Mouse (Mus musculus): ENCODE measurements at regions not wholly inside any gene's neighbourhood (a gene's known extent, or its start where the extent isn't known, plus 50 kb on each side); places are given as distances from the start of the nearest gene placed in this dataset.
"Not testable (repeated sequence)": the region's sequence is repeated elsewhere in the genome, so short reads cannot be mapped to it uniquely, and the experiment has no call there.

DNA sequence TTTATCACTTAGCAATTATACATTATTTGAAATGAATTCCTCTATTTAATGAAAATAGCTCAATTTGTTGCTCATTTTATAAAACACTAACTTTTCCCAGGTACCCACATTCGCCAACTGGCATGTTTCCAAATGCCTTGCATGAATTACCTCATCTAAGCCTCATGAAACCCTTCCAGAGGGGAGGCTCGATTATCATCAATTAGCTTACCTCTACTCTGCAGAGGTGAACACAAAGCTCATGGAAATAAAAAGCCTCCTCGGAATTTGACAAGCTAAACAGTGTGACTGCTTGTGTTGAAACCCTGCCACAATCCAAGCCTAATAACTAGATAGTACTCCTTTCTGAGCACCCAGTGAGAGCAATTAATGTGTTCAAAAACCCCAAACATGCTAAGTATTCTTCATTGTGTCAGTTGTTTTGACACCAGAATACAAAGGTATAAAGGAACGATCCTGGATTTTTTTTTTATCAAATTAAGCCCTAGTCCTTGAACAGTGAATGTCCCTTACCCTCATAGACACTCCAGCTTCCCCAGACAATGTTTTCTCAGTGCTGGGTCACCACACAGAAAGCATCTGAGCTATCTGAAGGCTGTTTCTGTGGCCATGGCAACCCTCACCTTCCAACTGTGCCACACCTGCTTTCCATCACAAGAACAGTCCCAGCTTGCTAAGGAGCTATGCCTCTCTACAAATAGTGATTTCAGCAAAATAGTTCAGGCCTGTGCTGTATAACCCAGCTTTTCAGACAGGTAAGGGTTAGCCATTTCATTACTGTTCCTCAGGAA lies 530.4 kb downstream of the Rapgef2 start:
- DNase-seq = no peak

DNA sequence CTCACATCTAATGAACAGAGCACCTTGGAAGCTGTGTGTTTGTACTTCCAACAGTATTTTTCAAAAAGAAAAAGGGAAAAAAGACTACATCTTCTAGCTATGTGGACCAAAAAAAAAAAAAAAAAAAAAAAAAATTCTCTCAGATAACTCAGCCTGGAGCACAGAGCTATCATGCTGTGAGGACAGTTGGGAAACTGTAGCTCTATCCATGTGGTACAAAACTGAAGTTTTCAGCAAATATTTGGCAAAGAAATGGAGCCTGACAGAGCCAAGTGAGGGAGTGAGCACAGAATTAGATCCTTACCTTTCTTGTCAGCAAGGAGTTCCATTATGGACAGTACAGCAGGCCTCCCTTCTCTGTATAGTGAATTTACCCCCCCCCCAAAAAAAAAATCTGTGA lies 550.2 kb downstream of the Rapgef2 start:
- DNase-seq = no peak

DNA sequence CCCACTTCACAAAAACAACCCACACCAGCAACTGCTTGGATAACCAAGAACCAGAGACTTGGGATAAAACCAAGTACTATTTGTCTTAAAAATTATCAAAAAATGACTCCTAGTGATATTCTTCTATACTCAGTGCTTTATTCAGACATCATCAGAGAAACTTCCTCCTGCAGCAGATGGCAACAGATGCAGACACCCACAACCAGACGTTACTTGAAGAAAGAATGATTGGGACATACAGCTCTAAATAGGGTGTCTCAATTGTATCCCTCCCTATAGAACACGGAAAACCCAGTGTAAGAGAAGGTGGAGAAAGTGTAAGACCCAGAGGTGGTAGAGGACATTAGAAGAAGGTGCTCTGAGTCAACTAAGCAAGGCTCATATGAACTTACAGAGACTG lies 569.6 kb downstream of the Rapgef2 start:
- no peak for DNase-seq

DNA sequence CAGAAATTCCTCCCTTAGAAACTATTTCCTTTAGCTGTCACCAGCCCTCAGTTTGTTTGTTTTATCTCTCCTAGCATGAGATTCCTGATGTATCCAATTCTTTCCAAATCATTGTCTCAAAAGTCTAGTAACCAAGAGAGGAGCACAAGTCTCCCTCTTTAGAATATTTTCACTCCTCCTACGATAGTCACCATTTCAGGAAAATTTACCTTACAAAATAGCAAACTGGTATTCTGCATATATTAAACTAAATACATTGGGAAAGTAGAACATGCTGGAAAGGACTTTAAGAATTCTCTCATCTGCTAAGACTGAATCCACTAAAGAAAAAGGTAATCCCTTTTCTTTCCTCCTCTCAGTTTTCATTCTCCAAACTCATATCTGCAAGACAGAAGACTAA lies 578.6 kb downstream of the Rapgef2 start:
- no peak for DNase-seq

DNA sequence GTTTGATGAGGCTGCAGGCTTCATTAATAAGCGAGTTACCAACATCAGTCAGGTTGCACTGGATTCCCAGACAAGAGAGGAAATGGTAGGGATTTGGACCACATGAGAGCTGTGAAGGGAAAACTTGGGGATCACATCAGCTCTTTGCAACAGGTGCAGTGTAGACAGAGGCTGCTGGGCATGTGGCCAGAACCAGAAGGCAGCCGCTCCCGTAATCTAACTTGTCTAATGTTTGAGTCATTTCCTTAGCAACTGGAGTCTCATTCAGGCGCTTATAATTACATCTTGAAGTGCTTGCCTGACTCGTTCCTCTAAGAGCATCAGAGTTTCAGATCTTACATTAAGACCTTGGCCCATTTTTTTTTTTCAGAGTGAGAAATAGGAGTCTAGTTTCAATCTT lies 587.4 kb downstream of the Rapgef2 start:
- no peak for DNase-seq

DNA sequence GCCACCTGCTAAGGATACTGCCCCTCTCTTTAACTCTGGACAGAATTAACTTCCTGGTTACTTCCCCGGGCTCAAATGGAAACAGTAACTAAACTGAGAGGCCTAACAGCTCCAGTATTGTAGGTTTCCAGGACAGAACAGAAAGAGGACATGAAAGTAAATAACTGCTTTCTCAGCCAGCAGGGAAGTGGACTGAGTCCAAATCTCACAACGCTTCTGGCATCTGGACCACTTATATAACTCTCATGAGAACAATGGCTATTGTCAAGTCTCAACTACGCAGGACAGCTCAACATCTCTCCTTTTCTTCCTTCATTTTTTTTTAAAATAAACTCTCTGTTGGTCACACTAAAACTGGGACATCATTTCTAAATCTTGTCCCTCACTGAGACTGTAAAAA lies 594.8 kb downstream of the Rapgef2 start:
- DNase-seq = no peak

DNA sequence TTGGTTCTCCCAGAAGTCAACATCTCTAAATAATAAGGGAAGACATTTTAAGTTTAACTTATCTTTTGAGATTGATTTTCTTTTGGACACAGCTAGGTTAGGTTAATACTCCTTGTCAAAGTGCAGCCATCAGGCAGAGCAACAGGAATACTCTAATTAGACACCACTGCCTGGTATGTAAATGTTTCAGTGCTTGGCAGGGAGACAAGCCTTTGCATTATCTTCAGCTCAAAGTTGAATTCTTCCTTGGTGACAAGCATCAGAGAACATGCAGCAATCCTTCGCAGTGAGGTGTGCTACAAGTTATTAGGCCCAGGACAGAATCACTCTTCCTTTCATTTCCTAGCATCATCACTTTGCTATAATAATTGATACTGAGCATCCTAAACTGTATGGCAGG lies 608.7 kb downstream of the Rapgef2 start:
- no peak for DNase-seq

DNA sequence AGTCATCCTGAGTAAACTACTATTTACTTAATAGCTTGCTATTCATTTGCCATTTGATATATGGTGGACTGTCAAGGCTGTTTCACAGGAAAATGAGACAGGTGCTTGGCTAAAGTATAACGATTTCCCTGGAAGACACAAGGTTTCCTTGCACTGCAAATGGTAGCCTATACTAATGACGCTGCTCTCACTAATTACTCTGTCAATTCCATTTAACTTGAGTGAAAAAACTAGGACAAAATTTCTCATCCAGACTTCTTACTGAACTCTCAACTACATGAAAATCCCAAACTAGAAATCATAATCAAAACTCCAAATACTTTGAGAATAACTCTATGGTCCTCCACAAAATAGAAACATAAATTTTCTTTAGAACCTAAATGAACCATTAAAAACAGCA lies 609.5 kb downstream of the Rapgef2 start:
- DNase-seq = no peak

DNA sequence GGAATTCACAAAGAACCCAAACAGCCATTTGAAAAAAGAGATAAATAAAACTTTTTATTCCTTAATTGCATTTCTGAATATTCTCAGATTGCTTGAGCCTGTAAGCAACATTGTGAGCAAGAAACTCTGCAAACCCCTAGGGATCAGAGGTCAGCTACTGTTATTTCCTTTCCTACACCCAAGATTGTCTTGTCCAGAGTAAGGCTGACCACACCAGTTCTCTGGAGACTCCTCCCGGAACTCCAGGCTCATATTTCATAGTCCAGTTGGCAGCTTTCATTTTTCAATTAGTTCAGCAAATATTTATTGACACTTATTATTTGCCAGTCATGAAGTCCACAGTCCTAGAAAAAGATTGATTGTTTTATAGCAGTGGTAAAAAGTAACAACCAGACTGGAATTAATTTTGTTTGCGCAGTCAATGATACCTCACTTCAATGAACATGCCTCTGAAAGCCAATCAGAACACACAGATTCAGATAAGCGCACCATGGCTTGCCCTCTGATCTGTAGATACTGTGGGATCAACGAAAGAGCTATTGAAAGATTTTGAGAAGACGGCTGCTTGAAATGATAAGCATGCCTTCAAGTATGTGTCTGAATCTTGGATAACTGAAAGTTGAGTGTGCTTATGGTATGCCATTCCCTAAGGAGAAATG lies 611.7 kb downstream of the Rapgef2 start:
- no peak for DNase-seq

DNA sequence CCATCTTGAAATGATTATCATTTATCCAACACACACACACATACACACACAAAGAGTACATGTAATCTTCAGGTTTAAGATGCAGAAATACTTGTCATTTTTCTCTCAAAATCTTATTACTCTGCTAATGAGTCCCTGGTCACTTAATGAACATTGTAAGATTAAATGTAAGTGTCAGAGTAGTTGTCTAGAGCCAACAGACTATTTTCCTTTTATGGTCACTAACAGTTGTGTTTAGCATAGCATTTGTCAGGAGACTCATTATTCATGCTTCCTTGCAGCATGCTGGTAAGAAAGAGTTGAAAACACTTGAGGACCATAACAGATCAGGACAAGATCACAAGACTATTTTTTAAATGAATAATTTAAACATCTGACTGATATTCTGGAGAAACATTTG lies 618.3 kb downstream of the Rapgef2 start:
- no peak for DNase-seq

DNA sequence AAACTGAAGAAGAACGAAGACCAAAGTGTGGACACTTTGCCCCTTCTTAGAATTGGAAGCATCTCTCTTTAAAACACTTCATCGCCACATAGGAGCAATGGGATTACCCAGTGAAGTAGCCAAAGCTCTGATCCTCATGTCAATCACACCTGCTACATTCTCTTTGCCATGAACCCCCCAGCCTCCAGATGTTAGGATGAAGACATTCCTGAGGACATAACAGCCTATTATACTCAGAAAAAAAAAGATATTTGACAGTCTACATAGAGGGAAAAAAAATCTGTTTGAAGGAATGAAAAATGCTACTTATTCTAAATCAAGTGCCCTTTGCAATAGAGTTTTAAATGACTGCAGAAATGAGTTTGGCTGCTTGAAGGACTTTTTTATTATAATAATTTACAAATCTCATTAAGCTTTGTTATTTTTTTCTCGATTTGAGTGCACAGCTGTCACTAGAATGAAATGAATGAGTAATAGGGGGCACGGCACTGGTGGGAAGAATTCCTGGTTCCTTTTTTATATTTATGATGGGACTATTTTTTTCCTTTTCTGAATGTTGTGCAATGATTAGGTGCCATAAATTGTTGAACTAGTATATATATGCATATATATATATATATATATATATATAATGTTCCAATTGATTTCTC lies 618.8 kb downstream of the Rapgef2 start:
- no peak for DNase-seq

DNA sequence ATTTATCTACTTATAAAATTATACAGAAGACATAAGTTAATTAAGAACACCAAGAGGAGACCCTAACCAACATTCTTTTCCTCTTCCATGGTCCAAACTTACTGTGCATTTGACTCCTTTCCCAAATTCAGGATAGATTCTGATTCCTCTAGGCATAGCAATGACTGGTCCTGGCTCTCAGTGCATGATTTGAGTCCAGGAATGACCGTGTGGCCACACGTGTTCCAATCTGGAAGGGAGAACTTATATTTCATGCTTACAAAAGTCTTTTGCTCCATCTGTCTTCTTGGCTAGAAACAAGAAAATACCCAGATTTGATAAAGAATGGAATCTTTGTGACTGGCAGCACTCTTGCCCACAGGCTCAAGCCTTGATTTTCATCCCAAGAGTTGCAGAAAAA lies 638.2 kb downstream of the Rapgef2 start:
- no peak for DNase-seq

DNA sequence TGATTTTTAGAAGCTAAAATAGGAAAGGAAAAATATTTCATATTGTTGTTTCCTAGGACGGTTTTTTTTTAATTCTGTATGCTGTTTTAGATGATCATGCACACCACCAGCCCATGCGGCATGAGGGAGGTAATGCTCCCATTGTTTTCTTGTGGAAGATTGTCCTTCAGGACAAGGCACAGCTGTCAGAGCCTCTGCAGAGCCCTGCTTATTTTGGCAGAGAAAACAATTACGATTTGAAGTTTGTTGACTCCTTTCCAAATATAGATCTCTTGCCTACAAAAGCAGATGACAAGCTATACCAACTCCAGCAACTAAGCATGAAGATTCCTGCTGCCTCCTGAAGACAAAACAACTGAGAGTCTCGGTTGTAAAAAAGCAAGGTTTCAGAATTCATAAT lies 650.9 kb downstream of the Rapgef2 start:
- DNase-seq = no peak

DNA sequence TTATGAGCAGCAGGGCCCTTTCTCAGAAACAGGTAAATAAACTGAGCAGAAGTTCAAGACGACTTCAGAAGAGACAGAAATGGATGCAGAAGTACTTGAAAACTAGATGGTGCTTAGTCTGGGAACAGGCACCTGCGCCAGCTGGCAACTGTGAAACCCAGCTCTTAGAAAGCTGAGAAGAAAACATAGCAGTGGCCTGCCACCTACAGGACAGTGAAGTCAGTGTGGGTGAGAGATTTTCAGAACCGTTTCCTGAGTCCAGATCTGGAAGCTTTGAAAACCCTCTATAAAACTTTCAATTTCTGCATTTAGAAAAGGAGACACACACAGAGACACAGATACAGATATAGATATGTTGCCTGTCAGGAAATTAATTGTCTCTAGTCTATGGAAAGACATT lies 667.4 kb downstream of the Rapgef2 start:
- DNase-seq = peak; percentile 7

DNA sequence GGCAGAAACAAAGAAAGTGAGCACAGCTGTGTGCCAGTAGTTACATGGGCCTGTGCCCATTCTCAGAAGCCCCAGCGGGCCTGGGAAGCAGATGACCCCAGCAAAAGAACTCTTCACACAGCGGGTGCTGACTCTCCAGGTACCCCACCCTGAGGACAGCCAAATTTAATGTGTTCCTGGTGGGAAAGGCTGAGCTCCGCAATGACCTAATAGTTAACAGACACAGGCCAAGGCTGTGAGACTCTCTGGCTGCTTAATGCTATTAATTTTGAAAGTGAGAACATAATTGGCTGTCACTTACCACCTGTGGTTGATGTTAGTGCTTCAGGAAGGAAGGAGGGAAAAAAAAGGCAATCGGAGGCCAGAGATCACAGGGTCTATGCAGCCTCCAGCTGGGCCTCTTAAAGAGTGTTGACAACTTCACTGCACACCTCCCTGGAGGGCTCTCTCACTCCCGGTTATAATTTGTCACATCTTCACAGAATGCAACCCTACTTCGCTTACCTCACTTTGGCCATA lies 691.5 kb downstream of the Rapgef2 start:
- no peak for DNase-seq

DNA sequence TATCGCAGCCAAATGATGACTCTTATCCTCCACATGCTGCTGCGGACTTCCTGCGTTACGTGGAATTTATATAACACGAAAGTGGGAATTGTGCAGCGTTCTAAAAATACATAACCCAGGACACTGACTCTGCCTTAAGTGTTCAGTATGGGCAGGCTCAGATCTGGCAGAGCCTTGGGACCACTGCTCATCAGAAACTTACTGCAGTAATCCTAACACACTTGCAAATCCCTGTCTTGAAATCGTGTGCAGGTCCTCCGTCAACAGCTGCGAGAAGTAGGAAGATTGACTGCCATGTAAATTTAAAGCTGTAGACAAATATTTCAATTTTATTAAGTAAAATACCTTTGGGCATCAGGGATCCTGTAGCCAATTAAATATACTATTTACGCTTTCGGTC lies 692.0 kb downstream of the Rapgef2 start:
- no peak for DNase-seq

DNA sequence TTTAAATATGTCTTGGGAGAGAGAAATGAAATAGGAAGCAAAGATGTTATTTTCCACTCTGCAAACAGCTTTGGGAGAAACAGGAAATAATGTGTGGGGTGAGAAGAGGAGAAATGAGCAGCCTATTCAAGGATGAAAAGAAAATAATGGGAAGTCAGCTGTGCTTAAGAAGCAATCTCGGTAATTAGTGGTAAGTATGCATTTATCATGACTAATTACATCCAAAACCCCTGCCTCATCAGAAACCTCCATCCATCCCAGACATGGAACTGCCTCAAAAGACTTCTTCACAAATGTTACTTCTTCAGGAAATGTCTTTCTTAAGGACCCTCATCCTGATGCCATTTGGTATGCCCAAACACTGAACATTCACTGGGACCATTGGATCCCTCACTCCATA lies 699.7 kb downstream of the Rapgef2 start:
- DNase-seq = no peak

DNA sequence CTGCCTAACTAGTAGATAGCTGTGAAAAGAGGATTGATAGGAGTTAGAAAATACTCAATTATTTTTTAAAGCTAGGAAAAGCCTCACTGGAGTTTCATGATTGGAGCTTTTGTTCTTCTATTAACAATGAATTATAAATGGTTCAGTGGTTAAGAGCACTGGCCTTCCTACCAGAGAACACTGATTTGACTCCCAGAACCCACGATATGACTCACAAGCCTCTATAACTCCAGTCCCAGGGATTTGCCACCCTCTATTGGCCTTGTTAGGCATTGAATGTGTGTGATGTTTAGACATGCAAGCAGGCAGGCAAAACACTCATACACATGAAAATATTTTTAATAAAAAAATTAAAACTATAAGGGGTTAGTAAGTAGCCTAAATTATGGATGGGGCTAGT lies 704.4 kb downstream of the Rapgef2 start:
- no peak for DNase-seq

DNA sequence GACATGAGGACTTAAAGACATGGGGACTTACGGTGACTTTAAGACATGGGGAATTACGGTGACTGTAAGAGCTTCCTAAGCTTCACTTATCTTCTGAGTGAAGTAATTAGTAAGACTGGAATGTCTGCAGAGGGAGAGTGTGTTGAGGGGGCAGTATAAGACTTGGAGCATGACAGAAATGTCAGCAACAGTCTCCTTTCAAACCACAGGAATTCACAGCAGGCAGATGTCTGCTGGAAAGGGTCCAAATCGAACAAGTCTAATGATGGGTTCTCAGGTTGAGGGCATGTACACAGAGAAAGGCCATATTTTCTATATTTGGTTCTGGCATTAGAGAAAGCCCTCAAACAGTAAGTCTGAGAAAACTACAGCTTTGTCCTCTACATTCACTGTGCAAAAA lies 705.2 kb downstream of the Rapgef2 start:
- DNase-seq = no peak

DNA sequence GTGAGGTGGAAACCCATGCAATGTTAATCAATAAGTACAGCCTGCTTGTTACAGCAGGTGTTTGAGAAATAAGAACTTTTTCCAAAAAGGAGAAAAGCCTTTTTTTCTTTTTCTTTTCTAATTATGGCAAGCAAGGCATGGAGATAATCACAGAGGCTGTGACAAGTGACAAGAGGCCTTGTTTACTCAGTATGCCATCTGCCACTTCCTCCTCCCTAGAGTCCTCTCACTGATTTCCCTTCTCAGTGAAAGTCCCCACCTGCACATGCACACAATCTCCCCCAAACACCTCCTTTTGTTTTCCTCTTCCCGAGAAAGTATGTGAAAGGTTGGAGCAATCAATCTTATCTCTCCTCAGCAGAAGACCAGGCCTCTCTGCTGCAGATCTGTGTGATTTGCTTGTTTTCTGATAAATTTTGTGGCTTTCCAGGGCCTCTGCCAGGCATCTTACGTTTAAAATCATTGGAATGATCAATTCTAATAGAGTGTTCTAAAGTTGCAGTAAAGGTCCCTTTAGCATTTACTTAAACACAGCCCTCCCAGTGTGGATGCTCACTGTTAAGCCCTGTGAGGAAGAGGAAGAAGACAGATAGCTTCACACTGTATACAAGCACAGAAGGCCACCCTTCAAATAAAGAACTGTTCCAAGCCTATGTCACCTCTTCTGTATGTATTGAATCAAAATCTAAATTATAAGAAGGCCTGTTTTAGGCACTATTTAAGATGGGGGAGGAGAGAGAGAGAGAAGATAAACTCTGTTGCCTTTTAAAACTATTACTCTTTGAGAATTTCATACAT lies 710.5 kb downstream of the Rapgef2 start:
- DNase-seq = no peak

DNA sequence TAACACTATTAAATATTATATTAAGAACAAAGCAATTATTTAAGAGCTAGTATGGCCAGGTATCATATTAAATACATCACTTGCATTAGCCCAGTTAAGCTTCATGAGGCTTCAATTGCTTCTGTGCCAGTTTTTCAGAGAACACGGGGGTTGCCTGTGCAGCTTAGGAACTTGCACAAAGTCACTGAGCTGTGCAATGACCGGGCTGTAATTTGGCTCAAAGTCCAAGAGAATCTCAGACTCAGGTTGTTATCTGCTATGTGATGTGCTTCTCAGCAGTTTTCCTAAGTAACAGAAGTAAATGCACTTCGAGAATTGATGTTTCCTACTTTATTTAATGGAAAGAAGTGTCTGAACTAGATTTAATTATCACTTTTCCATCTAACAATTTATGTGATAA lies 711.5 kb downstream of the Rapgef2 start:
- DNase-seq = no peak

DNA sequence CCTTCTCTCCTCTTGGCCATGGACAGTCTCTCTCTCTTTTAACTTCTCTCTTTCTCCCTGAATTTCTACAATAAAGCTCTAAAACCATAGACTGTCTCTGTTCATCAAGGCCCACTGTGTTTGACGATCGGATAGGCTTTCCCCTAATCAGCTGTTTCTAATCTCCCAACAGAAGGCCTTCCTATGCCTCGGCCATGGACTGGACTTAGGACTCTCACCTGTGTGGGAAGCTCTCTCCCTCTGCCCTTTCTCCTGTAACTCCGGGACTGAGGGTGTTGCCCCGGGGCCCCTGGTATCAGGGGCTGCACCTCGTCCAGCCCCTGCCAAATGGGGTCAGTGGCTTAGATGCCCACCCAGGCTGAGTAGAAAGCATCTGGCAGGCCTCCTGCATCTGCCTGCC lies 713.0 kb downstream of the Rapgef2 start:
- DNase-seq = no peak

DNA sequence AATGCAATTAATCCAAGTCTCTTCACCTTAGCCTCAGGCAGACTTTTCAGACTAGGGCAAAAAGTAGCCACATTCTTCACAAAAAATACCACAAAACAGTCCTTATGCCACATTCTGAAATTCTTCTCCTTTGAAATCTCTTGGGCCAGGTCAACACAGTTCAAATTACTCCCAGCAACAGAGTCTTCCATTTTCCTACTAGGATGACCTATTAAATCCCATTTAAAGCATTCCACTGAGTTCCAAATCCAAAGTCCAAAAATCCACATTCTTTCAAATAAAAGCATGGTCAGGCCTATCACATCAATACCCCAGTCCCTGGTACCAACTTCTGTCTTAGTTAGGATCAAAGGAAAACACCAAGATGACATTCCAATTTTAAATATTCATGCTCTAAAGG lies 721.4 kb downstream of the Rapgef2 start:
- DNase-seq = not testable (repeated sequence)
